Mouse (Mus musculus): Measurements from ENCODE around the gene Pi4ka.

DNA sequence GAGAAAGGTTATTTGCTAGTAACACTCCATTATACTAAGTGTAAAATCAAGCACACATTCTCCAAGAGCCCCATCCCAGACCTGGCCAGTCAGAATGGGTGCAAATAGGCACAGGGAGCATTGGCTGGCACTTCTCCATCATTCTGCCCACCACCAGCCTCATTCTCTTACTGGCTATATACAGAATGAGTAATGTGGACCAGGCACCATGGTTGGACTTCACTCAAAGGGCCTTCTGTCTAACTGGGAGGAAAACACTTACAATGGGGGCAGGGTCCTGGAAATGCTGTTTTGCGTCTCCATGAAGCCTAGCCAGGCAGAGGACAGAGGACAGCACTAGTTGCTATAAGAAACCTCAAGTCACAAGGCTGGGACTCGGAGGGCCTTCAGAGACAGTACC lies 80.0 kb downstream of the Pi4ka start:
- TF ChIP-seq POLR2A (IDR thresholded peaks at IDR 0.05; ENCODE audit: borderline replicate concordance, insufficient read depth, low read length) = no peak
- no peak for TF ChIP-seq CTCF (IDR thresholded peaks at IDR 0.05; ENCODE audit: borderline replicate concordance, insufficient read depth, low read depth, low read length)

Measured in cerebellum, adult 2 months (tissue).